Comparison of ENCODE assay signal across 16 mouse cellular contexts in genomic region chr5:127436836-127437235, GRCm38 (mm10).
"Had no signal": no experiment of that assay in that cellular context is flagged by ENCODE, and none has a peak within 500 bp of the region (broad histone marks: within the 10 kb centered on the region; RNA-seq: fewer than 3 reads in every experiment).

No protein-coding gene starts in this region.

- ATAC-seq: midbrain, embryonic 16.5 days had no signal

- H3K4me1 ChIP-seq: limb, embryonic 13.5 days; liver, embryonic 15.5 days had no signal

- H3K4me2 ChIP-seq: limb, embryonic 13.5 days; liver, embryonic 15.5 days; lung, embryonic 14.5 days; midbrain, embryonic 12.5 days; neural tube, embryonic 13.5 days had no signal

- H3K9me3 ChIP-seq: liver, embryonic 15.5 days; midbrain, embryonic 12.5 days had no signal

- H3K36me3 ChIP-seq: limb, embryonic 13.5 days; liver, embryonic 15.5 days; midbrain, embryonic 12.5 days; neural tube, embryonic 13.5 days had no signal

- DNase-seq: kidney, adult 9 months; kidney, postnatal 36 days; layer of hippocampus, adult 9-11 months; layer of hippocampus, postnatal 36 days; lung, embryonic 14.5 days; lung, postnatal 10 days; retina, postnatal 1 day; right cerebral cortex, postnatal 25 days; thymus, postnatal 36 days had no signal

- H3K4me3 ChIP-seq: limb, embryonic 13.5 days; liver, embryonic 15.5 days; midbrain, embryonic 12.5 days; neural tube, embryonic 13.5 days had no signal

- H3K9ac ChIP-seq: limb, embryonic 13.5 days; liver, embryonic 15.5 days; lung, embryonic 14.5 days; midbrain, embryonic 12.5 days; neural tube, embryonic 13.5 days had no signal

- H3K27me3 ChIP-seq: limb, embryonic 13.5 days; liver, embryonic 15.5 days; midbrain, embryonic 12.5 days; neural tube, embryonic 13.5 days had no signal

- H3K27ac ChIP-seq: kidney, postnatal 0 days; limb, embryonic 13.5 days; liver, embryonic 15.5 days; macrophage; midbrain, embryonic 12.5 days; neural tube, embryonic 13.5 days had no signal
